Mouse (Mus musculus): ENCODE data around the gene Rnd2.
"Not testable (repeated sequence)": the region's sequence is repeated elsewhere in the genome, so short reads cannot be mapped to it uniquely, and the experiment has no call there.

Gene Rnd2

GRCm38 (mm10) chr11:101467477-101468262 lies 2.9 kb downstream of the Rnd2 start:
- intact Hi-C loops (cut with DNase I): loop anchor here (5.0 kb wide), 1 partner anchor 80 kb away; no protein-coding TSS in a partner anchor

- intact Hi-C loops (cut with DNase I): loop anchor here (5.0 kb wide), 1 partner anchor 79 kb away; no protein-coding TSS in a partner anchor
Measured at GRCm38 (mm10) chr11:101468263-101468688, 3.5 kb downstream of the Rnd2 start.

GRCm38 (mm10) chr11:101468731-101469130 lies 3.9 kb downstream of the Rnd2 start:
- intact Hi-C loops (cut with DNase I): loop anchor here (5.0 kb wide), 1 partner anchor 79 kb away; no protein-coding TSS in a partner anchor

- intact Hi-C loops (cut with DNase I): loop anchor here (5.0 kb wide), 1 partner anchor 78 kb away; no protein-coding TSS in a partner anchor
Measured at GRCm38 (mm10) chr11:101469155-101469554, 4.4 kb downstream of the Rnd2 start.

GRCm38 (mm10) chr11:101470206-101470605 lies 5.4 kb downstream of the Rnd2 start:
- intact Hi-C loops (cut with DNase I): loop anchor here (5.0 kb wide), 1 partner anchor 47 kb away; no protein-coding TSS in a partner anchor

GRCm38 (mm10) chr11:101471926-101472325 lies 7.1 kb downstream of the Rnd2 start:
- intact Hi-C loops (cut with DNase I): loop anchor here (5.0 kb wide), 1 partner anchor 45 kb away; no protein-coding TSS in a partner anchor

- intact Hi-C loops (cut with DNase I): loop anchor here (5.0 kb wide), 1 partner anchor 45 kb away; no protein-coding TSS in a partner anchor
Measured at GRCm38 (mm10) chr11:101472336-101472735, 7.5 kb downstream of the Rnd2 start.

- intact Hi-C loops (cut with DNase I): loop anchor here (5.0 kb wide), 1 partner anchor 44 kb away; no protein-coding TSS in a partner anchor
Measured at GRCm38 (mm10) chr11:101473686-101474085, 8.9 kb downstream of the Rnd2 start.

- intact Hi-C loops (cut with DNase I): loop anchor here (5.0 kb wide), 1 partner anchor 43 kb away; no protein-coding TSS in a partner anchor
Measured at GRCm38 (mm10) chr11:101474298-101474697, 9.5 kb downstream of the Rnd2 start.

- intact Hi-C loops (cut with DNase I): not testable (repeated sequence)
Measured at GRCm38 (mm10) chr11:101476361-101476760, 11.6 kb downstream of the Rnd2 start.

GRCm38 (mm10) chr11:101477194-101477551 lies 12.4 kb downstream of the Rnd2 start:
- intact Hi-C loops (cut with DNase I): no loop called here

GRCm38 (mm10) chr11:101477552-101478211 lies 12.9 kb downstream of the Rnd2 start:
- intact Hi-C loops (cut with DNase I): no loop called here

GRCm38 (mm10) chr11:101479171-101479635 lies 14.4 kb downstream of the Rnd2 start:
- intact Hi-C loops (cut with DNase I): no loop called here

GRCm38 (mm10) chr11:101480912-101481311 lies 16.1 kb downstream of the Rnd2 start:
- intact Hi-C loops (cut with DNase I): no loop called here

GRCm38 (mm10) chr11:101483804-101484203 lies 19.0 kb downstream of the Rnd2 start:
- intact Hi-C loops (cut with DNase I): no loop called here

- intact Hi-C loops (cut with DNase I): no loop called here
Measured at GRCm38 (mm10) chr11:101484245-101484644, 19.4 kb downstream of the Rnd2 start.

GRCm38 (mm10) chr11:101484814-101485213 lies 20.0 kb downstream of the Rnd2 start:
- intact Hi-C loops (cut with DNase I): no loop called here

- intact Hi-C loops (cut with DNase I): no loop called here
Measured at GRCm38 (mm10) chr11:101485509-101486028, 20.8 kb downstream of the Rnd2 start.

GRCm38 (mm10) chr11:101486126-101486525 lies 21.3 kb downstream of the Rnd2 start:
- intact Hi-C loops (cut with DNase I): no loop called here

GRCm38 (mm10) chr11:101506269-101506780 lies 41.5 kb downstream of the Rnd2 start:
- intact Hi-C loops (cut with DNase I): no loop called here

- intact Hi-C loops (cut with DNase I): no loop called here
Measured at GRCm38 (mm10) chr11:101507090-101507489, 42.3 kb downstream of the Rnd2 start.
